Mouse (Mus musculus): ENCODE measurements around the gene Trim42.

The Trim42 gene

DNA sequence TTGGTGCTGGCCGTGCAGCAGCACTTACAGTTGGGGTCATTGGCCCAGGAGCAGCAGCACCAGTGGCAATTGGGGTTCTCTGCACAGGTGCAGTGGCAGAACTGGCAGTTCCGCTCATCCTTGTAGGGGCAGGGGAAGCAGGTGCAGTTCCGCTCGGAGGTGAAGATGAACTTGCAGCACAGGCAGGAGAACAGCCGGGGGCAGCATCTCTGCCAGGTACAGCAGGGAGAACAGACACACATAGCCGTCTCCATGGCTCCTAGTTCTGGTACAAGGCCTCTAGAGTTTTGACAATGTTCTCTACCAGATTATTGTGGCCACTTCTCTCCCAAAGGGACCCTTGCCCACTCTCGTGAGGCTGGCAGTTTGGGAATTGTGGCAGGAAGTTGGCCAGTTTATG lies at the start of gene Trim42:
Gene Trim42, minus strand, starts transcription at position 368 of the 400 bp plus-strand sequence.
- no peak for DNase-seq

DNA sequence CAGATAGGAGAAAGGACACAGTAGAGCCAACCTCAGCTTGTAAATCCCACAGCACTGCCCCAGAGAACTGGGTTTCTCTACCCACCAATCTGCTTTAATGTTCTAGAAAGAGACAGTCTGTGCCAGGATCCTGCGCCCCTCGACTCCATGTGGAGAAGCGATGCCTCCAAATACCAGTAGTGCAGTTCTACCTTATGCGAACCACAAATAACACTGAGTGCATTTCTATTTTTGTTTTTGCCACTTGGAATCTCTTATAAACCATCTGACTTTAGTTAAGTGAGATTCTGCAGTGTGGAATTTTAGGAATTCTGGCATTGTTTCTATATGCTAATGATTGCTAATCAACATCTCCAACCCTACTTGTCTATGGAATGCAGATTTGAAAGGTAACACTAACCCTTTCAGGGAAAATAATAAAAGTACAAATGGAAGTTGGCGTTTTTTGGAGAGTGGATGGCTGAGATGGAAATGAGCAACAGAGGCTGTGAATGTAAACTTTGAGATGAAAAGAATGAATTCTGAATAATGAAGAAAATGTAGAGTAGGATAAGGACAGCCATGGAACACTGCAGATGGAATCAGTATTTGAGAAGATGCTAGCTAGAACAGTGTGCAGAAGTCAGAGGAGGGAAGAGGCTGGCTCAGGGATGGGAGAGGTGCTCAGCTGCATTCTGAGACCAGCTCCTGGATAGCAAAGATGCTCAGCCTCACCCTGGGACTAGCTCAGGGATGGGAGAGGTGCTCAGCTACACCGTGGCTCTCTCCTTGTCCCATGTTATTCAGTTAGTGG lies 45.3 kb upstream of the Trim42 start:
- no peak for DNase-seq

DNA sequence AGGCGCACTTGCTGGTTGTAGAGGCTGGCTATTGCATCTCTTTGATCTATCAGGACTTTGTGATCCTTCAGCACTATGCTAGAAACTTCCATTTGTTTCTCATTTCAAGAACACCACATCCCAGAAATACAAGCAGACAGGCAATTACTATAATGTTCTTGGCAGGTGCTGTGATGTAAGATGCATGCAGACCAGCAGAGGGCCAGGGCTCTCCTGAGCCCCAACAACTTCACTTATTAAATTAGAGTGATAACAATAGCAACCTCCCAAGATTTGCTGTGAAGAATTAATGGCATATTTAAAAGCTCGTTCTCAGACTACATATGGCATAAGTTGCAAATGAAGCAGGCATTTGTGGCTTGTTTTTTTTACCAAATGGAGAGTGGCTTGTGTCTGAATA lies 38.4 kb upstream of the Trim42 start:
- DNase-seq, result no peak

DNA sequence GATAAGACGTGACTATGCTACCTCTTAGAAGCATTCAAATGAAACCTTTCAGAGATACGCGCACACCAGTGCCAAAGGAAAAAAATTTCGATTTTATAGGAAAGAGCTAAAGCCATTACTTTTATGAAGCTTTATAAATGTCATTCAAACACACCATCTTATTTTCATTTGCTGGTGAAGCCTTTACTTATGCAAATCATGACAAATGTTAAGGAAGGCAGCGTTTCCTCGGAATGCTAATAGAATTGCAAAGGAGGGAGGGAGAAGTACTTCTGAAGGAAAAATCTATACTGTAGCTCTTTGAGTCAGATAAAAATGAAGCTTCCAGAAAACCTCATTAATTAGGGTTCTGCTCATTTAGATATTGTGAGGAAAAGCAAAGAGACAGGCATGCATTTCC lies 13.3 kb downstream of the Trim42 start:
- DNase-seq, result no peak

DNA sequence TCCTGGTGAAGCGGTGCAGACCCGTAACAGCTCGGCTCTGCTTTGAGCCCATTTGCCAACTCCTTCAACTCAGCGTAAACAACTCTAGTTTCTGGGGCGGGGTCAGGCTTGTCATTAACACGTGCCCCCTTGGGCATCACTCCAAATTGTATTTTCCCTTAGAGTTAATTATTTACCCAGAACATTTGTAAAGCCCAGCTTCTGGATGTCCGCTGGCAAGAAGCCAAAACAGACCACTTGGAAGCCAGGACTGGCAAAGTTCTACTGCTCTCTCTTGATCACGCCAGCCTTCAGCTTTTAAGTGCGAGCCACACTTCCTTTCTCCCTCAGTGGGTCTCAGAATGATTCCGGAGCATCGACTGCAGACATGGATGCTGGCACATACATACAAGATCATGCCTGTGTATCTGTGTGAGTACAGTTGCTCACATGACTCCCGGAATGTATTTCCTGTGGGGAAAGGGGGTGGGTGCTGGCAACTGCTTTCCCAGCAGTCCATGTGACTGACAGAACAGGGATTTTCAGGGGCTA lies 24.9 kb downstream of the Trim42 start:
- no peak for DNase-seq

DNA sequence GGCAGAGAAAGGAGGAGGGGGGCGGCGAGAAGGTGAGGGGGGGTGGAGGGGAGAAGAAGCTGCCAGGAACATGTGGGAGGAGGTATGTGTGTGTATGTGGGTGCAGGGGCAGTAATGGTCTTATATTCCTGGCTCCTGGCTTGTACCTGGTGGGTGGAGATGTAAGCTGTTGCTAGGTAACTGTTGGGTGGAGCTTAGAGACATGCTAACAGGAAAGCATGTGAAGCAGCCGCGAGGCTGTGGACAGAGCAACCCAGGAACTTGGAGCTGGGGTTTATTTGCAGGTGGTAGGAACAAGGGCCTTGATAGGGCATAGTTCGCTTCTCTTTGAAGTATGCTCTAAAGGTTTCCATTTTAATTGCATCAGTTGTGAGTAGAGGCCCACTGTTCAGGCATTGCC lies 28.0 kb downstream of the Trim42 start:
- DNase-seq, result no peak

DNA sequence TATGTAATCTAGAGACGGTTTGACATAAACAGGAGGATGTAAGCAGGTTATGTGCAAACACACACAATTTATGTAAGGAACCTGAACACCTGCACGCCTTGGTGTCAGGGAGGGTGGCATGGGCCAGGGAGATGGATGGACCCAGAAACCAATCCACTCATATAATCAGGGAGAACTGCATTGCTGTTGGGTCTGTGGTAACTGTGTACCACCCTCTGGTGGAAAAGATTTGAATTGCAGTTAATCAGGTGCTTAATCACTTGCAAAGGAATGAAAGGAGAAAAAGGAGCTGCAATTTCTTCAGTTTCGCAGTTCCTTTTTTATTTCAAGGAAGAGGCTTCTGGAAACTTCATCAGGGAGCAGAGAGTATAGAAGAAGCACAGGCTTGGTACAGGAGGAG lies 46.9 kb downstream of the Trim42 start:
- no peak for DNase-seq

DNA sequence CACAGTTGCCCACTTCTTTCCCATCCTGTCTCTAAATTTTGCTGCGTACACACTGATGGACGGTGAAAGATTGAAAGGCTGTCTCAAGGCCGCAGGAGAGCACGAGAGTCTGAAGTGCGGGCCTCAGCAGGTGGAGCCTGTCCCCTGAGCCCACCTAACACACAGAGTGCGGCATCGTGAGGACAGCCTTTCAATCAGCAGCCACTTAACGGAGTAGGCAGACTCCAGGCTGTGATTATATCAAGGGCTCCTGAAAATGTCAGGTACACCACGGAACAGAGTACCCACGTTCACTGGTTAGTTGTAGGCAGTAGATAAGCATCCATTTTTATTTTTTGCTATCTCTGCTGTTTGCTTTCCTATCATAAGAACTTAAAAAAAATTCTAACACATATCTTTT lies 47.6 kb downstream of the Trim42 start:
- DNase-seq, result no peak

DNA sequence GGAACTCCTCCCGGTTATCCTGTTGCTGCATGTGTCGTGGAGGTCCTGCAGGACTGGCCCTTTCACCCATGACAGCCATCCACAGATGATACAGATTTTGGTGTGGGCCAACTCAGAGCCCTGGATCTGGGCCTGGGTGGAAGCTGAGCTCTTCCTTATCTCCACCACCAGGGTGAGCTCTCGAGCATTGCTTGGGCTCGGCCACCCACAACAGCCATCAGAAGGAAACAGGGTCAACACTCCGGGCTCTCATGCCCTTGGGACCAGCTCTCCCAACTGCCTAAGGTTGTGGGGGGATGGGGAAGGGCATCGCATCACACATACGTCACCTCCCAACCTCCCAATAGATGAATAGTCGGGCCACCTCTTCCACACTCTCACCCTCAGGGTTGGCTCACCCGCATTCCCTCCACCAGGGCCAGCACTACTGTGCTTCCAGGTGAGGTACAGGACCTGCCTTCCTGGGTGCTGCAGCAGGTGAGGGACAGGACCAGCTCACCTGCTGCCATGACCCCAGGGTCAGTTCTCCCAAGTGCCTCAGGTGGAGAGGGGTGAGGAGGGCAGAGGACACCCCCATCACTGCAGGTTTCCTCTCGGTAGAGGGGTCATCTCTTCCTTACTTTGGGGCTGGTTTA lies 54.2 kb downstream of the Trim42 start:
- no peak for DNase-seq

DNA sequence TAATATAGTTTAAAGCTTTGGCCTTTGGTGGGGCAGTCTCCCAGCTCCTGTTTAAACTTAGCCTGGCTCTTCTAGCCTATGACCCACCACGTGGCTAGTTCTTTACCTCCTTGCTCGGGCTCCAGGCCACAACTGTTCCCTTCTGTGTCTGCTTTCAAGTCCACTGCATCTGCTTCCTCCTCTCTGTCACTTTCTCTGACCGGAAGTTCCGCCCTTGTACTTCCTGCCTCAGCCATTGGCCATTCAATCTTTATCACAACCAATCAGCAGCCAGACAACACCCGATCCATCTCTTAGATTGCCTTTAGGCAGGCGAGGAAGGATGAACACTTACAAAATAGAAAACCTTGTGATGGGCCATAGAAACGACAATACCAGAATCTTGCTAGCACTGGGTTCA lies 58.1 kb downstream of the Trim42 start:
- DNase-seq, result no peak

DNA sequence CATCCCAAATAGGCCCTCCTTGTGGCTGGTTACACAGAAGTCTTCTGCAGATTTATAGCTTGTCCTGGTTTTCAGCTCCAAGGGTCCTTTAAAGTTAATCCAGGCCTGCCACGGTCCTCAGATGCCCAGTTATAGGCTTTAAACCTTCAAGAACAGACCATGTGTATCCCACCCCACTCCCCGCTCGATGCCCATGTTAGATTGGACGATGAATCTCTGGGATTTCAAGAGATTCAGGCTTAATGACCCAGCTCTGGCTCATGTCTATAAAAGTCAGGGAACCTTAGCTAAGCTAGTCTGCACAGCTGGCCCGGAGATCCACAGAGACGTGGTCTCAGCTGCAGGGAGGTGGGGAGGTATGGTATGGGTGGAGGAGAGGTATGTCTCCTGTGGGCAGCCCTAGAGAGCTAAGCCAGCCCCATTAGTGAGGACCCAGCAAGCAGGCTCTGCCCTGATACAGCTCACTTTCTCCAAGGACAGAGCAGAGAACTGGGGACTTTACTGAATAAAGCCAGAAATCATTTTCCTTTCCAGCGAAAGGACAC lies 60.2 kb downstream of the Trim42 start:
- no peak for DNase-seq

DNA sequence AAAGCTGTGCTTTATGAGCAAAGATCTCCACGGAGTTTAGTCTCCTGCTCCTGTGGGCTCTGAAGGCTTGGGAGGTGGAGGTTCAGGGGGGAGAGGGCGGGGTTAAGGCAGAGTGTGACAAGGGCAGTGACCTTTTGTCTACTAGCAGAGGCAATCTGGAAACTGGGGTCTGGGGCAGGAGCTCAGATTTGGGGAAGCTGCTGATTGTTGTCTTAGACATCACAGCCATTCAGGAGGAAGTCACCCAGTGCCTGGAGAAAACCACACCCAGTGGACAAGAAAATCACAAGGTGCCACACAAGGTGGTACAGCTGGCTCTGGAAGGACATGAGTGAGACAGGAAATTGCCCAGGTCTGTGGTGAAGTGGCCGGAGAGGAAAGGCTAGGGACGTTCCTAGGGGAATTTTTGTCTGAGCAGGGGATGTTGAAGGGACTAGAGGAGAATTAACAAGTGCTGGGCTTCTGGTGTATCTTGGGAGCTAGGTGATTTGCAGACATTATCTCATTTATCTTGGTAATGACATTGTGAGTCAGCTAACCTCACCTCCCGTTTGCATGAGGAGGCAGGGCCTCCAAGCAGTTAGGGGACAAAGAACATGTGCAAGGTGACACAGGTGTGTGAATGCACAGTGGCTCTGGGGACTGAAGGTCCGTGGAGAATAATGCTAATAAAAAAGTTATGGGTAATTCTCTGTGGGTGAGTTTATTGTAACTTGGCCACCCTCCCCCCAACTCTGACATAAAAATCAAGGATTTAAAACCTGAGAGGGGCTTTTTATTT lies 61.9 kb downstream of the Trim42 start:
- DNase-seq, result no peak
